Mouse (Mus musculus) ES-Bruce4 (cell line): ENCODE data around the gene Prokr2.

Experiments used
- CTCF ChIP-seq: IDR thresholded peaks from one replicate; pipeline ENCODE4 v1.8.1; 2011; ENCODE audit warnings: low read depth, low read length
- POLR2A ChIP-seq: IDR thresholded peaks from one replicate; pipeline ENCODE4 v1.8.1; 2011; ENCODE audit warnings: low read length; ENCODE audit not compliant: insufficient read depth

GRCm38 (mm10) chr2:132382308-132382707 lies 2.9 kb downstream of the Prokr2 start:
- no peak for TF ChIP-seq CTCF
- no peak for TF ChIP-seq POLR2A
